Mouse (Mus musculus) erythroblast, embryonic 14.5 days (primary cell): ENCODE data around the gene Mink1.

Source experiments
- GATA1 ChIP-seq: IDR thresholded peaks from 2 replicates; pipeline ENCODE4 v1.6.1; 2012; ENCODE audit warnings: low read length, inconsistent platforms, mixed read lengths
- TAL1 ChIP-seq: IDR thresholded peaks from 3 replicates; pipeline ENCODE4 v1.6.1; 2012; ENCODE audit warnings: low read length, inconsistent platforms, mixed read lengths

- no peak for TF ChIP-seq GATA1
- no peak for TF ChIP-seq TAL1
Observed at GRCm38 (mm10) chr11:70540928-70541327, 21.8 kb upstream of the Mink1 start.
